Mouse (Mus musculus) liver, postnatal 0 days (tissue): ENCODE measurements at regions not wholly inside any gene's neighbourhood (a gene's known extent, or its start where the extent isn't known, plus 50 kb on each side); places are given as distances from the start of the nearest gene placed in this dataset.

Experiments used
- CTCF ChIP-seq: sonication (generic); IDR thresholded peaks from 2 replicates; pipeline ENCODE4 v1.5.1; 2016; ENCODE audit warnings: antibody characterized with exemption, low read depth
- EP300 ChIP-seq: IDR thresholded peaks from 2 replicates; pipeline ENCODE4 v1.6.1; 2016; ENCODE audit warnings: antibody characterized with exemption, low read depth, mild to moderate bottlenecking

DNA sequence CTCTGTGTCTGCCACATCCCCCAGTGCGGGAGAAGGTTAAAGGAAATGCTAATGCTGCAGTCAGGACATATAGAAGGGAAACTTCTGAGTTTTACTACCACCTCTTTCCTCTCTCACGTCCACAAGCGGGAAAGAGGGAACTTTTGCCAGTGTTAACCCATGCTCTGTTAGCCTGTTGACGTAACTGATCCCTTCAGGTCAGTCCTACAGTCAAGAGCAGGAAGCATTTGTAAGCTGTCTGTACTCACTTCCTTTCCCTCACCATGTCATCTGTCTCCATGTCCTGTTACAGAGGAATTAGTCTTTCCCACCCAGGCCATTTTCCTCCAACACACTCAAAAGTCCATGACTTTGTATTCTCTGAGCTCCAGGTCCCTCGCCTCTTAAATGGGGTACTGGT, 62.5 kb upstream of the 1700025G04Rik start:
- no peak for TF ChIP-seq CTCF
- TF ChIP-seq EP300, result no peak
